Mouse (Mus musculus): ENCODE results near the gene Pygo2. TPM values are rescaled to one million over a fixed set of nuclear protein-coding genes. Genes with fewer than 3 reads are reported as not detected.
A peak's percentile ranks its signal among the peaks of the same experiment; 100 is the strongest.

The Pygo2 gene
- polyA plus RNA-seq, 1 experiment from 2014 or later = 35.1 TPM

GRCm38 (mm10) chr3:89387632-89388031, 42.4 kb upstream of the Pygo2 start:
- Histone ChIP-seq H3K9ac (no peak overlapping the region), H3K4me1 (peaks cover 65% of the 10 kb centered on the region), H3K4me3 (replicated peaks) (peak overlapping the region; percentile 16; the same call in 1 of the 2 replicates), H3K9me3 (no peaks in the 10 kb centered on the region), H3K36me3 (no peaks in the 10 kb centered on the region), H3K4me2 (peak overlapping the region; percentile 40), H3K27ac (peak overlapping the region; percentile 74), H3K27me3 (replicated peaks) (no peaks in the 10 kb centered on the region)
- no peak for ATAC-seq (ENCODE audit: insufficient read depth, low FRiP score, low read depth)
- 76% methylated on average over 11 of the region's 11 CpGs for WGBS

DNA sequence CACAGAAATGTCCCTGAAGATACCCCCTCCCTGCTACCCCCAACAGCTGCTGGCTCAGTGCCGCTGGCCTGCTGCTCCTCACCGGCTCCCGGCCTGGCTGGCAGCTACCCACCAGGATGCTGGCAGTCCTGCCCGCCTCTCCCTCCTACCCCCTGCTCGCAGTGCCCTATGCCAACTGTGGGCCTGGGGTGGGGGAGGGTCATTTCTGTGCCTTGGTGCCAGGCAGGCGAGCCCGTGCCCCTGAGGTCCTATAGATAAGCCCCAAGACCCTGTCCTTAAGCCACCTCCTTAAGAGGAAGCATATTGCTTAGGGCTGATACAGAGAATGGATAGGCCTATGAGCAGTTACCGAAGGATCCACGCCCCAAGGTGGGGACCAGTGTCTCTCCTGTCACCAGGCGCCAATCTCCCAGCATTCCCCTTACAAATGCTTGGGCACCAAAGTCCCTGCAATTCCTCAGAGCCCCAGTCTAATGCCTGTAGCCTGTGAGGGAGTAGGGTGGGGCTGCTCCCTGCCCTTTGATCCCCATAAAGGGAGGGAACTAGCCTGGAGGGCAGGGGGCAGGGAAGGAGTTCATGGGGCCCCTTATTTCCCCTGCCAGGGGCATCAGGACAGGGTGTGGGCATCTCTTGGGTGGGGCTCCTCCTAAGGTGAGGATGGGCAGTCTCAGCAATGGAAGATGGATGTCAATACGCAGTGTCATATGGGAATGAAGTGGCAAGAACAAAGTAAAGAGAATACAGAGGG, 41.7 kb upstream of the Pygo2 start:
- ATAC-seq (ENCODE audit: insufficient read depth, low FRiP score, low read depth) = no peak
- H3K4me2 ChIP-seq = peak overlapping the region; percentile 40; the same call in 1 of the 2 replicates
- no peak overlapping the region for H3K9ac ChIP-seq
- H3K4me1 ChIP-seq = peaks cover 65% of the 10 kb centered on the region
- peak overlapping the region; percentile 16; the same call in 1 of the 2 replicates for H3K4me3 ChIP-seq (replicated peaks)
- peak overlapping the region; percentile 74 for H3K27ac ChIP-seq
- H3K36me3 ChIP-seq = no peaks in the 10 kb centered on the region
- WGBS = 68% methylated on average over 11 of the region's 11 CpGs
- no peaks in the 10 kb centered on the region for H3K9me3 ChIP-seq
- H3K27me3 ChIP-seq (replicated peaks) = no peaks in the 10 kb centered on the region

DNA sequence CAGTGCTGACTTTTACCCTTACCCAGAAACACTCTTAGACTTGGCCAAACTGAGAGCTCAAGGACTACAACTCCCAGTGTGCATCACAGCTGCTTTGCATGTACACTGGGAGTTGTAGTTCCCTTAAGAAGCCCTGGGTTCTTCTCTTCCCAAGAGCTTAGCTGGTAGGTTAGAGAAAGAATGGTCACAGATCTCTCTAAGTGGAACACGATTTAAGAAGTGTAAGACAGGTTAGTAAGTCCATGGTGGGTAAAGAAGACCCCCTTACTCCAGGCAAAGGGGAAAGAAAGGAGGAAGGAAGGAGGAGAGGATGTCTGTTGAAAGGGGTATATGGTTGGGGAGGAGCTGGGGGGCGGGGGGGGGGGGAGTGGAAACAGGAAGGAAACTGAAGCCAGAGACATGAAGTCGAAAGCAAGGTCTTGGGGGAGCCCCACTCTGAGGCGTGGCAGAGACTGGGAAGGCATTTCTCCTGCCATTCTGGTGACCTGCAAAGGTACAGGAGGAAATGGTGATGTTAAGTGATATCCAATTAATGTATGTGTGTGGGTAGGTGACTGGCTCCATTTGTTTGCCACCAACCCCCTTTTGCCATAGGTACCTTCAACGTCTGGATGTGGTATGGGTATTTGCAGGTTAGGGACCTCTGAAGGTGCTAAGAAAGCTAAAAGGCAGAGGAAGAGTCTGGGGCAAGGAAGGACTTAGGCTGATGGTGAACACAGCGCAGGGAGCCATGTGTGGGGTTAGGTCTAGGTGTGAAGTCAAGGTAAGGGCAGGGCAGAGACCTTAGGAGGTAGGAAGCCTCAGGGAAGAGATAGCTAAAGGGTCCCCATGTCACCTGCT, 40.9 kb upstream of the Pygo2 start:
- 44% methylated on average over 5 of the region's 6 CpGs for WGBS
- H3K4me1 ChIP-seq = peaks cover 63% of the 10 kb centered on the region
- ATAC-seq (ENCODE audit: insufficient read depth, low FRiP score, low read depth) = no peak

DNA sequence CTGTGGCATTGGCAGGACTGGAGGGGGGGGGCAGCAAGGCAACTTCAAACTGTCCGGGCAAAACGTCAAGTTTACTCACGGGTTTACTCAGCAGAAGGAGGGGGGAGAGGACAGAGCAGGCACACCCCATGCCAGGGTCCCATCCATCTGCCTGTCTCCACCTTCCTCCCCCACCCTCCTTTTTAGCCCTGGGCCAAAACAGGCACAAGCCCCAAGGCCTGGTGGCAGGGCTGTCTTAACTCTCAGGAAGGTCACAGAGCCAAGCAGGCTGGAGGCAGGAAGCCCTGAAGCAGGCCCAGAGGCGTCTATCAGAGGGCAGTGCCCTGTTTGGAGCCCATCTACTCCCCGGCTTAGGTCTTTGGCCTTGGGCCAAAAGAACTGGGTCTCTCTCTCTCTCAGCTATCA, 39.9 kb upstream of the Pygo2 start:
- no peaks in the 10 kb centered on the region for H3K36me3 ChIP-seq
- no peak overlapping the region for H3K9ac ChIP-seq
- 37% methylated on average over 5 of the region's 5 CpGs for WGBS
- H3K4me2 ChIP-seq = peak overlapping the region; percentile 95
- H3K9me3 ChIP-seq = no peaks in the 10 kb centered on the region
- H3K4me1 ChIP-seq = peaks cover 54% of the 10 kb centered on the region
- peak overlapping the region; percentile 64 for H3K4me3 ChIP-seq (replicated peaks)
- no peaks in the 10 kb centered on the region for H3K27me3 ChIP-seq (replicated peaks)
- ATAC-seq (ENCODE audit: insufficient read depth, low FRiP score, low read depth) = no peak
- peak overlapping the region; percentile 98 for H3K27ac ChIP-seq

More for the DNA sequence above, 40.9 kb upstream of the Pygo2 start:
- H3K9me3 ChIP-seq = no peaks in the 10 kb centered on the region
- H3K9ac ChIP-seq = no peak overlapping the region
- H3K27ac ChIP-seq = peak overlapping the region; percentile 98
- H3K36me3 ChIP-seq = no peaks in the 10 kb centered on the region
- H3K4me3 ChIP-seq (replicated peaks) = no peak overlapping the region
- peak overlapping the region; percentile 95; the same call in 1 of the 2 replicates for H3K4me2 ChIP-seq
- no peaks in the 10 kb centered on the region for H3K27me3 ChIP-seq (replicated peaks)

GRCm38 (mm10) chr3:89390699-89391662, 39.0 kb upstream of the Pygo2 start:
- WGBS = 16% methylated on average over 19 of the region's 19 CpGs
- no peaks in the 10 kb centered on the region for H3K27me3 ChIP-seq (replicated peaks)
- H3K9ac ChIP-seq = peak overlapping the region; percentile 48; the same call in 1 of the 2 replicates
- peak overlapping the region; percentile 64 for H3K4me3 ChIP-seq (replicated peaks)
- H3K9me3 ChIP-seq = no peaks in the 10 kb centered on the region
- peak overlapping the region; percentile 95 for H3K4me2 ChIP-seq
- H3K36me3 ChIP-seq = no peaks in the 10 kb centered on the region
- H3K4me1 ChIP-seq = peaks cover 52% of the 10 kb centered on the region
- no peak for ATAC-seq (ENCODE audit: insufficient read depth, low FRiP score, low read depth)
- peak overlapping the region; percentile 98 for H3K27ac ChIP-seq

- peak overlapping the region; percentile 64 for H3K4me3 ChIP-seq (replicated peaks)
- peak overlapping the region; percentile 95 for H3K4me2 ChIP-seq
- peak; percentile 3; the same call in 1 of the 2 replicates for ATAC-seq (ENCODE audit: insufficient read depth, low FRiP score, low read depth)
- H3K36me3 ChIP-seq = no peaks in the 10 kb centered on the region
- peak overlapping the region; percentile 98 for H3K27ac ChIP-seq
- H3K27me3 ChIP-seq (replicated peaks) = no peaks in the 10 kb centered on the region
- peaks cover 53% of the 10 kb centered on the region for H3K4me1 ChIP-seq
- peak overlapping the region; percentile 48 for H3K9ac ChIP-seq
- under 1% methylated on average over 55 of the region's 56 CpGs for WGBS
- H3K9me3 ChIP-seq = no peaks in the 10 kb centered on the region
These were observed 38.1 kb upstream of the Pygo2 start for GRCm38 (mm10) chr3:89391663-89392511.

GRCm38 (mm10) chr3:89392871-89393311, 37.1 kb upstream of the Pygo2 start:
- Histone ChIP-seq H3K27me3 (replicated peaks) (no peaks in the 10 kb centered on the region), H3K4me1 (peaks cover 45% of the 10 kb centered on the region), H3K4me3 (replicated peaks) (peak overlapping the region; percentile 64), H3K27ac (peak overlapping the region; percentile 98), H3K9me3 (no peaks in the 10 kb centered on the region), H3K9ac (peak overlapping the region; percentile 48; the same call in 1 of the 2 replicates), H3K4me2 (peak overlapping the region; percentile 95), H3K36me3 (no peaks in the 10 kb centered on the region)
- WGBS = 0% methylated on average over 23 of the region's 24 CpGs
- ATAC-seq (ENCODE audit: insufficient read depth, low FRiP score, low read depth) = no peak

GRCm38 (mm10) chr3:89393605-89394004, 36.4 kb upstream of the Pygo2 start:
- H3K9me3 ChIP-seq = no peaks in the 10 kb centered on the region
- peak overlapping the region; percentile 45 for H3K9ac ChIP-seq
- no peaks in the 10 kb centered on the region for H3K27me3 ChIP-seq (replicated peaks)
- no peaks in the 10 kb centered on the region for H3K36me3 ChIP-seq
- peak overlapping the region; percentile 98 for H3K27ac ChIP-seq
- peak; percentile 91 for ATAC-seq (ENCODE audit: insufficient read depth, low FRiP score, low read depth)
- peak overlapping the region; percentile 64 for H3K4me3 ChIP-seq (replicated peaks)
- peak overlapping the region; percentile 95 for H3K4me2 ChIP-seq
- peaks cover 37% of the 10 kb centered on the region for H3K4me1 ChIP-seq
- WGBS = under 1% methylated on average over 15 of the region's 15 CpGs

DNA sequence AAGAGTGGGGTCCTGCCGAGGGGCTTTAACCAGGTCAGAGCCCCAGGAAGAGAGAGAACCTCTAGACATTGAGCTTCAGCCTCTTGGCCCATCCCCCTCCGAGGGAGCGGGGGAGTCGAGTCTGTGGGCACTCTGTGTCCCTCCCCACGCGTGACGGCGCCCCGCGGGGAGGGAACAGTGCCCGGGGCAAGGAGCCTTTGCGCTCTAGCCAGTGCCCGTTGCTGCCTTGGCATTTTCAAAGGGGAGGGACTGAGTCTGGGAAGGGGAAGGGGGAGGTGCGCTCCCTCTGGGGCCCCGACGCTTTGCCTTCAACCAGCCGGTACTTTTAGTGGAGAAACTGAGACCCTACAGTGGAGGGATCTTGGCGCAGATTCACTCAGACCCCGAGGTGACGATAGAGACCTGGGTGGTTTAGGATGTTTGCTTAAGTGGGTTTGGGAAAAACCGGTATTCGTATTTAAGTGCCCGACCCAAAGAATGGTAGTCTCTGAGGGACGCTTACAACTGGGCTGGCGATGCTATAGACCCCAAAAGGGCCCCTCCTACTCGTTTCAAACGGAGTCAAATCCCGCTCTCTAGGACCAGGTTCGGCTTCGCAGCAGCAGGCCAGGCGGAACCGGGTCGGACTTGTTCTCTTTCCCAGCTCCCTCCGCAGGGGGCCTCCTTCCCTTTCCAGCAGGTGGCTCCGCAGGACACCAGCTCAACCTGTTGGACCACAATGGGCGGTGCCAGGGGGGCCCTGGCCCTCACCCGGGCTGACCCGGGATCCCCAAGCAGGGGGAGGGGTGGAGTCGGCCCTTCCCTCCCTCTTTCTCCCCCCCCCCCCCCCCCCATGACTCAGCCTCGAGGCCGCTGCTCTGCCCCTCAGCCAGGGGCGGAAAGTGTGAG, 35.8 kb upstream of the Pygo2 start, which contains the start of gene Zbtb7b:
Gene Zbtb7b (minus strand): TSS at position 771 of the 888 bp plus-strand sequence.
- Histone ChIP-seq H3K9ac (peak within 1 kb of the TSS; percentile 45), H3K27ac (peak within 1 kb of the TSS; percentile 98), H3K4me3 (replicated peaks) (peak within 1 kb of the TSS; percentile 64), H3K4me2 (peak within 1 kb of the TSS; percentile 95), H3K4me1 (peaks cover 32% of the 10 kb centered on the region), H3K9me3 (no peaks in the 10 kb centered on the region), H3K27me3 (replicated peaks) (no peaks in the 10 kb centered on the region), H3K36me3 (no peaks in the 10 kb centered on the region)
- 0% methylated on average over 39 of the region's 42 CpGs for WGBS
- peak; percentile 27 for ATAC-seq (ENCODE audit: insufficient read depth, low FRiP score, low read depth)

- H3K27ac ChIP-seq = peak overlapping the region; percentile 98
These were observed 35.1 kb upstream of the Pygo2 start for GRCm38 (mm10) chr3:89394894-89395256.

More at GRCm38 (mm10) chr3:89394894-89395256, 35.1 kb upstream of the Pygo2 start:
- H3K36me3 ChIP-seq = no peaks in the 10 kb centered on the region
- H3K27me3 ChIP-seq (replicated peaks) = no peaks in the 10 kb centered on the region
- peak overlapping the region; percentile 64 for H3K4me3 ChIP-seq (replicated peaks)
- under 1% methylated on average over 12 of the region's 12 CpGs for WGBS
- H3K4me1 ChIP-seq = peaks cover 26% of the 10 kb centered on the region
- no peaks in the 10 kb centered on the region for H3K9me3 ChIP-seq
- peak overlapping the region; percentile 45; the same call in 1 of the 2 replicates for H3K9ac ChIP-seq
- peak; percentile 8; the same call in 1 of the 2 replicates for ATAC-seq (ENCODE audit: insufficient read depth, low FRiP score, low read depth)
- peak overlapping the region; percentile 95 for H3K4me2 ChIP-seq

All from stomach, embryonic 15.5 days (tissue).